Mouse (Mus musculus) neural tube, embryonic 15.5 days (tissue): ENCODE measurements around the gene Slc25a24. TPM values are rescaled to one million over a fixed set of nuclear protein-coding genes. Genes with fewer than 3 reads are reported as not detected.

Source experiments
- ATAC-seq: fragments of 200-750 bp; cut with Nextera tagmentation; 2 replicates; pipeline ENCODE4 v1.8.0; 2017; ENCODE audit warnings: mild to moderate bottlenecking, moderate TSS enrichment, moderate library complexity; ENCODE audit not compliant: low FRiP score
- H3K27ac ChIP-seq: fragments of 300-500 bp; sonication (generic); replicated peaks from 2 replicates; pipeline ENCODE4 v1.5.1; 2015; ENCODE audit warnings: mild to moderate bottlenecking, inconsistent platforms
- H3K27me3 ChIP-seq: fragments of 300-500 bp; sonication (generic); replicated peaks from 2 replicates; pipeline ENCODE4 v1.6.1; 2015; ENCODE audit warnings: inconsistent platforms
- H3K36me3 ChIP-seq: fragments of 300-500 bp; sonication (generic); 2 replicates; pipeline ENCODE4 v1.6.1; 2015; ENCODE audit warnings: inconsistent platforms
- H3K4me1 ChIP-seq: fragments of 300-500 bp; sonication (generic); 2 replicates; pipeline ENCODE4 v1.6.1; 2015; ENCODE audit warnings: inconsistent platforms
- H3K4me2 ChIP-seq: fragments of 300-500 bp; sonication (generic); 2 replicates; pipeline ENCODE4 v1.6.1; 2015; ENCODE audit warnings: inconsistent platforms, mild to moderate bottlenecking, moderate library complexity
- H3K4me3 ChIP-seq: fragments of 300-500 bp; sonication (generic); replicated peaks from 2 replicates; pipeline ENCODE4 v1.5.1; 2015; ENCODE audit warnings: mild to moderate bottlenecking, inconsistent platforms
- H3K9ac ChIP-seq: fragments of 300-500 bp; sonication (generic); replicated peaks from 2 replicates; pipeline ENCODE4 v1.6.1; 2015; ENCODE audit warnings: mild to moderate bottlenecking, inconsistent platforms
- H3K9me3 ChIP-seq: fragments of 300-500 bp; sonication (generic); replicated peaks from 2 replicates; pipeline ENCODE4 v1.6.1; 2016; ENCODE audit warnings: inconsistent platforms
- WGBS: fragments of 180-500 bp; shearing (Covaris S2); methylation state at CpG from one replicate; pipeline ENCODE4 v1.1.7; 2015; ENCODE audit warnings: mixed read lengths; 5-methylcytosine and 5-hydroxymethylcytosine counted together
- polyA plus RNA-seq: library from polyadenylated mRNA; unstranded; fragments of >200 nt; fragmentation: Nextera tagmentation; extraction: Ambion mirVana; gene quantifications from 2 replicates; pipeline ENCODE4 v1.2.1, GENCODE M21; 2015

The Slc25a24 gene
- polyA plus RNA-seq: 4.4 and 9.8 TPM in 2 replicates

- Histone ChIP-seq H3K27ac (peak within 1 kb of the TSS; percentile 57), H3K4me2 (peak within 1 kb of the TSS; percentile 70), H3K9ac (peak within 1 kb of the TSS; percentile 65), H3K4me1 (peaks cover 9% of the 10 kb centered on the region), H3K27me3 (no peaks in the 10 kb centered on the region), H3K36me3 (no peaks in the 10 kb centered on the region), H3K4me3 (peak within 1 kb of the TSS; percentile 56), H3K9me3 (no peaks in the 10 kb centered on the region)
- 2% methylated on average over 30 of the region's 49 CpGs for WGBS
- ATAC-seq: peak; percentile 87
These were observed at the start of gene Slc25a24 for GRCm38 (mm10) chr3:109122641-109123530. Gene Slc25a24 (plus strand): TSS chr3:109123149.

DNA sequence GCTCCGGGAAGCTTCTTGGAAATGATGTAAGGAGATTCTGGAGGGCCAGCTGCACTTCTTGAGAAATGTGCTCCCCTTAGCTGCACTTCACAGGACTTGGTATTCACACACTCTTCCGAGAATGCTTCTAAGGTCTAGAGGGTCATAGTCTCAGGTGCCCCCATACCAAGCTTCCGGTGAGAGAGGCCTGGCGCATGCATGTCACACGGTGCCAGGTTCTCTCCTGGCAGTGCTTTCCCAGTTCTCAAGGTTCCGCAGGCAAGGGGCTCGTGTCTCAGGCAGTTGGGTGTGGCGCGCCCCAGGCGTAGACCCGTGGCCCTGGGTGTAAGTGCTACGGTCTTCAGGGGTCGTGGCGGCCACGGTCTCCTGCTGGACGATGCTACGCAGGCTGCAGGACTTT, 42.8 kb upstream of the Slc25a24 start, which contains the start of gene Slc25a54:
Slc25a54 (plus strand) TSS at position 301 of the 400 bp plus-strand sequence.
- H3K27me3 ChIP-seq: no peaks in the 10 kb centered on the region
- no peak within 1 kb of the TSS for H3K4me3 ChIP-seq
- H3K36me3 ChIP-seq: no peaks in the 10 kb centered on the region
- 94% methylated on average over 17 of the region's 17 CpGs for WGBS
- no peak for ATAC-seq
- H3K9ac ChIP-seq: no peak within 1 kb of the TSS
- H3K4me1 ChIP-seq: no peaks in the 10 kb centered on the region
- no peaks in the 10 kb centered on the region for H3K9me3 ChIP-seq
- no peak within 1 kb of the TSS for H3K27ac ChIP-seq
- no peak within 1 kb of the TSS for H3K4me2 ChIP-seq

DNA sequence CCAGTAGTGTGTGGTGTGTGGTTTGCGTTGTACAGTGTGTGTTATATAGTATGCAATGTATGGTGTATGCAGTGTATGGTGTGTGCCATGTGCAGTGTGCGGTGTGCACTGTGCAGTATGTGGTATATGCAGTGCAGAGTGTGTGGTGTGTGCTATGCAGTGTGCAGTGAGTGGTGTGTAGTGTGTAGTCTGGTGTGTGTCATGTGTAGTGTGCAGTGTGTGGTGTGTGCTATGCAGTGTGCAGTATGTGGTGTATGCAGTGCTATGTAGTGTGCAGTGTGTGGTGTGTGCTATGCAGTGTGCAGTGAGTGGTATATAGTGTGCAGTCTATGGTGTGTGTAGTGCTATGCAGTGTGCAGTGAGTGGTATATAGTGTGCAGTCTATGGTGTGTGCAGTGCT, 38.5 kb upstream of the Slc25a24 start:
- Histone ChIP-seq H3K4me3 (no peak overlapping the region), H3K27ac (no peak overlapping the region), H3K4me2 (no peak overlapping the region), H3K36me3 (no peaks in the 10 kb centered on the region), H3K4me1 (no peaks in the 10 kb centered on the region), H3K9ac (no peak overlapping the region), H3K9me3 (no peaks in the 10 kb centered on the region), H3K27me3 (no peaks in the 10 kb centered on the region)
- 95% methylated on average over 2 of the region's 2 CpGs for WGBS
- ATAC-seq: no peak

DNA sequence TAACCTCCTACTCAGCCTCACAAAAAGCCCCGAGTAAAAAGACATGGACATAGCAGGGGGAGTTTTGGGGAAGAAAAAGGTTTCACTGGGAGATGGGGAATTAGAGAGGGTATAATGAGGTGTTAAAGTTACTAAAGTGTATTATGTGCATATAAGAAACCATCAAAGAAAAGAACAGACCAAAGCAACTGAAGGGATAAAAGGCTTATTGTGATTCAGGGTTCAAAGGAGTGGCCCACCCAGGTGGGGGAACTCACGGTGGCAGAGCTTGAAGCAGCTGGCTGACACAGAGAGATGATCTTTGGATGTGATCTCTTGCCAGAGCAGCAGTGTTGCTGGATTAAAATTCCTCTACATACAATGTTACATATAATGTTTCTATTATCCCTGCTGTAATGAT, 34.5 kb upstream of the Slc25a24 start:
- H3K9ac ChIP-seq: no peak overlapping the region
- no peak overlapping the region for H3K27ac ChIP-seq
- no peak for ATAC-seq
- H3K9me3 ChIP-seq: no peaks in the 10 kb centered on the region
- no peaks in the 10 kb centered on the region for H3K36me3 ChIP-seq
- H3K4me1 ChIP-seq: no peaks in the 10 kb centered on the region
- 9% methylated on average over 2 of the region's 2 CpGs for WGBS
- no peak overlapping the region for H3K4me3 ChIP-seq
- no peaks in the 10 kb centered on the region for H3K27me3 ChIP-seq
- no peak overlapping the region for H3K4me2 ChIP-seq

DNA sequence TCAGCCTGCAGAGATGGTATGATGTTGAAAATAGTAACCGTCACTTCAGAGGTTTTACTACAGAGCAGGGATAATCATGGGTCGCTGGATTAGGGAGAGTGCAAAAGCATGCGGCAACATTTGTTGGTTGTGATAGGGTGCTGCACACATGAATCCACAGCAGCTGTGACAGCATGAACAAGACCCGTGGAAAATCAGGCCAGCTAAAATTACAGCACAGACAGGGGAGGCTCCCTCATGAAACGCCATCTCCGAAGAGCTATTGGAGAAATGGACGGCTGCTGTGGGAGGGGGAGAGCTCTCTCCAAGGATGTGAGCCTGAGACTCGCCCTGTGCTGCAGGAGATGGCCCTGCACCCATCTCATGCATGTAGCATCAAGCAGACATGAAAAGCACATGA, 18.2 kb upstream of the Slc25a24 start:
- ATAC-seq: no peak
- H3K36me3 ChIP-seq: no peaks in the 10 kb centered on the region
- no peak overlapping the region for H3K9ac ChIP-seq
- H3K4me1 ChIP-seq: no peaks in the 10 kb centered on the region
- H3K9me3 ChIP-seq: no peaks in the 10 kb centered on the region
- no peaks in the 10 kb centered on the region for H3K27me3 ChIP-seq
- no peak overlapping the region for H3K4me3 ChIP-seq
- WGBS: 52% methylated on average over 8 of the region's 8 CpGs
- H3K4me2 ChIP-seq: no peak overlapping the region
- H3K27ac ChIP-seq: no peak overlapping the region

- Histone ChIP-seq H3K27me3 (no peaks in the 10 kb centered on the region), H3K4me3 (no peak overlapping the region), H3K4me2 (no peak overlapping the region), H3K9ac (no peak overlapping the region), H3K27ac (no peak overlapping the region), H3K9me3 (peaks cover 6% of the 10 kb centered on the region; the same call in 1 of the 2 replicates), H3K36me3 (no peaks in the 10 kb centered on the region), H3K4me1 (peaks cover under 1% of the 10 kb centered on the region)
- ATAC-seq: no peak
These were observed 5.8 kb upstream of the Slc25a24 start for GRCm38 (mm10) chr3:109117136-109117535.

GRCm38 (mm10) chr3:109119562-109119961, 3.4 kb upstream of the Slc25a24 start:
- Histone ChIP-seq H3K27me3 (no peaks in the 10 kb centered on the region), H3K36me3 (no peaks in the 10 kb centered on the region), H3K4me1 (peaks cover 9% of the 10 kb centered on the region), H3K9ac (no peak overlapping the region), H3K27ac (no peak overlapping the region), H3K4me3 (no peak overlapping the region), H3K4me2 (no peak overlapping the region), H3K9me3 (0 out of 2 replicates have a peak, but pooled peaks cover 3% of the 10 kb centered on the region)
- WGBS: 88% methylated on average over 5 of the region's 5 CpGs
- ATAC-seq: no peak

DNA sequence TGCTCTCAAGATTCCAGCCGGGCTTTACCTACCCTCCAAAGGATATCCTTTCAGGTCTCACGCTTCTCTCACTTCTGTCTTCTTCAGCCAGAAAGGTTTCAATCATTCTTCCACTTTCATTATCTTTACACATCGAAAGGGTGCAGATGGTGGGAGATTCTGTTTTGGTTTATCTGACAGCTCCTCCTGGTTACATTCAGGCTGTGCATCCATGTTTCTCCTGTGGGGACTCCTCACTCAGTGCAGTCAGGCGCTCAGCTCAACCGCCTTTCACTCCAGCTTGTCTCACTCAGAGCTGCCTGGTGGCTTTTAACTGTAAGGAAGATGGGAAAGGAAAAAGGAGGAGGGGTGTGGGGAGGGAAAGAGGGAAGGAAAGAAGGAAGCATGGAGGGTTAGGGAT, 3.0 kb upstream of the Slc25a24 start:
- no peak for ATAC-seq
- Histone ChIP-seq H3K27ac (no peak overlapping the region), H3K9ac (no peak overlapping the region), H3K27me3 (no peaks in the 10 kb centered on the region), H3K4me2 (no peak overlapping the region), H3K4me3 (no peak overlapping the region), H3K4me1 (peaks cover 9% of the 10 kb centered on the region), H3K9me3 (no peaks in the 10 kb centered on the region), H3K36me3 (no peaks in the 10 kb centered on the region)
- WGBS: 84% methylated on average over 5 of the region's 5 CpGs

GRCm38 (mm10) chr3:109123531-109123981, 607 bp downstream of the Slc25a24 start:
- 9% methylated on average over 8 of the region's 8 CpGs for WGBS
- Histone ChIP-seq H3K9ac (peak overlapping the region; percentile 65), H3K27me3 (no peaks in the 10 kb centered on the region), H3K4me2 (peak overlapping the region; percentile 70), H3K36me3 (no peaks in the 10 kb centered on the region), H3K4me3 (peak overlapping the region; percentile 56), H3K4me1 (peaks cover 9% of the 10 kb centered on the region), H3K27ac (no peak overlapping the region; the same call in 1 of the 2 replicates), H3K9me3 (no peaks in the 10 kb centered on the region)
- ATAC-seq: no peak

- WGBS: 76% methylated on average over 4 of the region's 4 CpGs
- ATAC-seq: no peak
- Histone ChIP-seq H3K4me2 (peak overlapping the region; percentile 70), H3K9me3 (no peaks in the 10 kb centered on the region), H3K4me1 (peaks cover 9% of the 10 kb centered on the region), H3K27ac (no peak overlapping the region), H3K9ac (no peak overlapping the region), H3K27me3 (no peaks in the 10 kb centered on the region), H3K4me3 (peak overlapping the region; percentile 56; the same call in 1 of the 2 replicates), H3K36me3 (no peaks in the 10 kb centered on the region)
These were observed 1.1 kb downstream of the Slc25a24 start for GRCm38 (mm10) chr3:109124091-109124490.

GRCm38 (mm10) chr3:109125531-109125930, 2.6 kb downstream of the Slc25a24 start:
- no peaks in the 10 kb centered on the region for H3K27me3 ChIP-seq
- no peak for ATAC-seq
- H3K4me2 ChIP-seq: no peak overlapping the region
- no peak overlapping the region for H3K4me3 ChIP-seq
- no peaks in the 10 kb centered on the region for H3K36me3 ChIP-seq
- H3K9me3 ChIP-seq: no peaks in the 10 kb centered on the region
- WGBS: 79% methylated on average over 6 of the region's 6 CpGs
- H3K4me1 ChIP-seq: peaks cover 9% of the 10 kb centered on the region
- H3K27ac ChIP-seq: no peak overlapping the region
- no peak overlapping the region for H3K9ac ChIP-seq

- no peaks in the 10 kb centered on the region for H3K27me3 ChIP-seq
- no peak overlapping the region for H3K4me2 ChIP-seq
- no peak overlapping the region for H3K9ac ChIP-seq
- 72% methylated on average over 5 of the region's 5 CpGs for WGBS
- no peak overlapping the region for H3K27ac ChIP-seq
- H3K36me3 ChIP-seq: no peaks in the 10 kb centered on the region
- ATAC-seq: no peak
- H3K9me3 ChIP-seq: no peaks in the 10 kb centered on the region
- H3K4me1 ChIP-seq: no peaks in the 10 kb centered on the region
- no peak overlapping the region for H3K4me3 ChIP-seq
These were observed 6.8 kb downstream of the Slc25a24 start for GRCm38 (mm10) chr3:109129768-109130167.
